ENCODE assay signal across 25 mouse cellular contexts in the genomic region with DNA sequence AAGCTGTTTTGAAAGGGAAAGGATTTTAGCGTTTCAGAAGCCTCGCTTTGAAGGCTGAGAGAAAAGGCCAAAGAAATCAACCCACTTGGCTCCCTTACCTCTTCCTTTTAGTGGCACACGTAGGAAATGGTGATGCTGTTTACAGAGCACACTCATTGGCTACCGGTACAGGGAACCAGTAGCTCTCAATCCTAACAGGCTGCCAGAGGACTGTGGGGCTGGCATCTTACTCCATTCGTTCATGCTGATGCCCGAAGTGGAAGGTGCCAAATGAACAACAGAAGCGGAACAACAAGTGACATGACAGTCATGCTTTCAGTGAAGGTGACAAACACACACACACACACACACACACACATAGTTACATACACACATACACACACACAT. TPM values are rescaled to one million over a fixed set of nuclear protein-coding genes. Genes with fewer than 3 reads are reported as not detected.
A peak's percentile ranks its signal among the peaks of the same experiment; 100 is the strongest.
DNase-seq lines count a peak whose midpoint lies in the region; ATAC-seq and TF ChIP-seq lines count a peak whose summit lies in the region.
"Had no signal": no experiment of that assay in that cellular context is flagged by ENCODE, and none has a peak within 500 bp of the region (broad histone marks: within the 10 kb centered on the region; RNA-seq: fewer than 3 reads in every experiment).

No protein-coding gene starts in this region.

- no peak overlapping the region for H3K4me2 ChIP-seq in hindbrain, postnatal 0 days (ENCODE audit: low read depth, low read length)
- no peak overlapping the region for H3K4me2 ChIP-seq in hindbrain, embryonic 13.5 days
- no peak overlapping the region for H3K4me2 ChIP-seq in neural tube, embryonic 15.5 days
- H3K4me2 ChIP-seq: embryonic facial prominence, embryonic 13.5 days; heart, embryonic 15.5 days; hindbrain, embryonic 12.5 days; limb, embryonic 15.5 days; liver, embryonic 13.5 days; neural tube, embryonic 13.5 days had no signal

- no peaks in the 10 kb centered on the region for H3K27me3 ChIP-seq in hindbrain, postnatal 0 days (ENCODE audit: insufficient read depth, low read length)
- no peaks in the 10 kb centered on the region for H3K27me3 ChIP-seq in hindbrain, embryonic 13.5 days
- no peaks in the 10 kb centered on the region for H3K27me3 ChIP-seq in neural tube, embryonic 15.5 days (replicated peaks)
- H3K27me3 ChIP-seq: embryonic facial prominence, embryonic 13.5 days; heart, embryonic 15.5 days; hindbrain, embryonic 12.5 days; limb, embryonic 15.5 days; liver, embryonic 13.5 days; neural tube, embryonic 13.5 days had no signal

- H3K4me3 ChIP-seq in hindbrain, postnatal 0 days (ENCODE audit: low read length), result no peak overlapping the region
- H3K4me3 ChIP-seq in hindbrain, embryonic 13.5 days, result no peak overlapping the region
- no peak overlapping the region for H3K4me3 ChIP-seq in neural tube, embryonic 15.5 days (replicated peaks)
- H3K4me3 ChIP-seq: embryonic facial prominence, embryonic 13.5 days; forebrain, embryonic 10.5 days; heart, embryonic 10.5 days; heart, embryonic 15.5 days; hindbrain, embryonic 12.5 days; limb, embryonic 10.5 days; limb, embryonic 15.5 days; liver, embryonic 13.5 days; myocyte; neural tube, embryonic 13.5 days had no signal

- no peaks in the 10 kb centered on the region for H3K36me3 ChIP-seq in hindbrain, postnatal 0 days (ENCODE audit: insufficient read depth, low read length)
- no peaks in the 10 kb centered on the region; the same call in 1 of the 2 replicates for H3K36me3 ChIP-seq in hindbrain, embryonic 13.5 days
- H3K36me3 ChIP-seq in neural tube, embryonic 15.5 days, result no peaks in the 10 kb centered on the region
- H3K36me3 ChIP-seq: embryonic facial prominence, embryonic 13.5 days; forebrain, embryonic 10.5 days; G1E; heart, embryonic 10.5 days; heart, embryonic 15.5 days; hindbrain, embryonic 12.5 days; limb, embryonic 10.5 days; limb, embryonic 15.5 days; liver, embryonic 13.5 days; neural tube, embryonic 13.5 days had no signal

- no peak overlapping the region for H3K9ac ChIP-seq in hindbrain, postnatal 0 days (replicated peaks; ENCODE audit: low read length)
- no peak overlapping the region for H3K9ac ChIP-seq in hindbrain, embryonic 13.5 days
- no peak overlapping the region for H3K9ac ChIP-seq in neural tube, embryonic 15.5 days (replicated peaks)
- H3K9ac ChIP-seq: embryonic facial prominence, embryonic 13.5 days; heart, embryonic 15.5 days; hindbrain, embryonic 12.5 days; limb, embryonic 15.5 days; liver, embryonic 13.5 days; neural tube, embryonic 13.5 days had no signal

- no peaks in the 10 kb centered on the region for H3K9me3 ChIP-seq in hindbrain, postnatal 0 days (ENCODE audit: low read length)
- H3K9me3 ChIP-seq in hindbrain, embryonic 13.5 days, result peaks cover 8% of the 10 kb centered on the region
- H3K9me3 ChIP-seq in neural tube, embryonic 15.5 days (replicated peaks), result no peaks in the 10 kb centered on the region
- H3K9me3 ChIP-seq: embryonic facial prominence, embryonic 13.5 days; heart, embryonic 15.5 days; limb, embryonic 10.5 days; liver, embryonic 13.5 days; neural tube, embryonic 13.5 days had no signal

- no peak for TF ChIP-seq CTCF in hindbrain, postnatal 0 days (IDR thresholded peaks at IDR 0.05; ENCODE audit: low read depth)

- ATAC-seq in hindbrain, postnatal 0 days, result peak; percentile 67
- no peak for ATAC-seq in hindbrain, embryonic 13.5 days (ENCODE audit: low FRiP score)
- ATAC-seq in neural tube, embryonic 15.5 days (ENCODE audit: low FRiP score), result no peak; the same call in 1 of the 2 replicates
- ATAC-seq: inflammation-experienced regulatory T-cells, adult 6 months had no signal

- DNase-seq in cerebellum, adult 18-20 months, result peak; percentile 22 to 28
- no peak for DNase-seq in cerebellum, adult 11 months
- DNase-seq in hindbrain, postnatal 0 days (ENCODE audit: low spot score), result peak; percentile 51
- no peak for DNase-seq in neural tube, embryonic 10.5 days (ENCODE audit: extremely low spot score, low spot score)
- DNase-seq in embryo, embryonic 10.5 days (ENCODE audit: low spot score), result no peak
- no peak for DNase-seq in lung, postnatal 10 days
- DNase-seq: gastrocnemius, postnatal 14 days; liver, embryonic 13.5 days; midbrain, embryonic 14.5 days; right cerebral cortex, postnatal 14 days; thymus, postnatal 14 days had no signal

- no peaks in the 10 kb centered on the region for H3K4me1 ChIP-seq in hindbrain, postnatal 0 days (ENCODE audit: insufficient read depth, low read length)
- H3K4me1 ChIP-seq in hindbrain, embryonic 13.5 days (replicated peaks), result peaks cover 9% of the 10 kb centered on the region; the same call in 1 of the 2 replicates
- H3K4me1 ChIP-seq in neural tube, embryonic 15.5 days, result no peaks in the 10 kb centered on the region; the same call in 1 of the 2 replicates
- H3K4me1 ChIP-seq: forebrain, embryonic 10.5 days; heart, embryonic 15.5 days; hindbrain, embryonic 12.5 days; limb, embryonic 10.5 days; limb, embryonic 15.5 days; neural tube, embryonic 13.5 days had no signal

- 49% methylated on average over 7 of the region's 7 CpGs for WGBS in hindbrain, postnatal 0 days
- WGBS in hindbrain, embryonic 13.5 days, result 88% methylated on average over 7 of the region's 7 CpGs
- 71% methylated on average over 7 of the region's 7 CpGs for WGBS in neural tube, embryonic 15.5 days

- H3K27ac ChIP-seq in hindbrain, postnatal 0 days, result peak overlapping the region; percentile 37; the same call in 1 of the 2 replicates
- H3K27ac ChIP-seq in hindbrain, embryonic 13.5 days, result no peak overlapping the region
- H3K27ac ChIP-seq in neural tube, embryonic 15.5 days (replicated peaks), result peak overlapping the region; percentile 11; the same call in 1 of the 2 replicates
- H3K27ac ChIP-seq: embryonic facial prominence, embryonic 13.5 days; forebrain, embryonic 10.5 days; heart, embryonic 10.5 days; heart, embryonic 15.5 days; hindbrain, embryonic 12.5 days; limb, embryonic 10.5 days; limb, embryonic 15.5 days; liver, embryonic 13.5 days; macrophage; neural tube, embryonic 13.5 days had no signal

RNA-seq across cellular contexts. Expression of a gene that starts 14.2 kb away (rescaled TPM):
- 1.5 and 1.6 TPM in 2 replicates for total RNA-seq in hindbrain, postnatal 0 days (2014; rRNA removed)
- polyA plus RNA-seq in hindbrain, postnatal 0 days (2015; fragmentation: Nextera tagmentation; extraction: Ambion mirVana), result 1.5 and 1.7 TPM in 2 replicates
- polyA plus RNA-seq in hindbrain, embryonic 13.5 days (2015; fragmentation: Nextera tagmentation; extraction: Ambion mirVana), result 1.8 and 2.3 TPM in 2 replicates
- 1.3 and 3.2 TPM in 2 replicates for polyA plus RNA-seq in neural tube, embryonic 15.5 days (2015; fragmentation: Nextera tagmentation; extraction: Ambion mirVana)
- polyA plus RNA-seq: G1E; inflammation-experienced regulatory T-cells, adult 6 months had no signal

Comparison
In these comparisons a context has a peak if more than half of its experiments do, and no peak if none do; other contexts are left out.
1. DNase-seq: peak in cerebellum, adult 18-20 months (2 of 2) and hindbrain, postnatal 0 days (single experiment); none in cerebellum, adult 11 months (single experiment), neural tube, embryonic 10.5 days (single experiment), embryo, embryonic 10.5 days (single experiment) and lung, postnatal 10 days (single experiment).